Mouse (Mus musculus) liver, embryonic 11.5 days (tissue): ENCODE results near the gene Ralgapa2. TPM values are rescaled to one million over a fixed set of nuclear protein-coding genes. Genes with fewer than 3 reads are reported as not detected.

Experiments used
- ATAC-seq: fragments of 200-750 bp; cut with Nextera tagmentation; replicated peaks from 2 replicates; pipeline ENCODE4 v1.8.0; 2017; ENCODE audit warnings: moderate number of reproducible peaks, mild to moderate bottlenecking, moderate TSS enrichment, moderate library complexity; ENCODE audit not compliant: low FRiP score
- DNase-seq: peaks from one replicate; pipeline ENCODE4 v3.0.0-alpha.2; 2017; ENCODE audit warnings: low spot score
- H3K27ac ChIP-seq: fragments of 300-500 bp; sonication (generic); 2 replicates; pipeline ENCODE4 v1.5.1; 2014; ENCODE audit warnings: mild to moderate bottlenecking, low read depth, low read length, control low read depth
- H3K27me3 ChIP-seq: fragments of 300-500 bp; sonication (generic); replicated peaks from 2 replicates; pipeline ENCODE4 v1.6.1; 2014; ENCODE audit warnings: low read length, mixed read lengths; ENCODE audit not compliant: control insufficient read depth, insufficient read depth
- H3K36me3 ChIP-seq: fragments of 300-500 bp; sonication (generic); 2 replicates; pipeline ENCODE4 v1.6.1; 2014; ENCODE audit warnings: mild to moderate bottlenecking, low read length, moderate library complexity, mixed read lengths; ENCODE audit not compliant: control insufficient read depth, insufficient read depth
- H3K4me1 ChIP-seq: fragments of 300-500 bp; sonication (generic); replicated peaks from 2 replicates; pipeline ENCODE4 v1.6.1; 2014; ENCODE audit warnings: low read length, mixed read lengths; ENCODE audit not compliant: control insufficient read depth, insufficient read depth
- H3K4me2 ChIP-seq: fragments of 300-500 bp; sonication (generic); 2 replicates; pipeline ENCODE4 v1.6.1; 2014; ENCODE audit warnings: mild to moderate bottlenecking, control low read depth, moderate library complexity
- H3K4me3 ChIP-seq: fragments of 300-500 bp; sonication (generic); 2 replicates; pipeline ENCODE4 v1.5.1; 2014; ENCODE audit warnings: low read depth, low read length, control low read depth
- H3K9ac ChIP-seq: fragments of 300-500 bp; sonication (generic); 2 replicates; pipeline ENCODE4 v1.6.1; 2014; ENCODE audit warnings: low read depth, low read length, control low read depth
- H3K9me3 ChIP-seq: fragments of 300-500 bp; sonication (generic); 2 replicates; pipeline ENCODE4 v1.6.1; 2016; ENCODE audit warnings: low read length, inconsistent platforms, mixed read lengths; ENCODE audit not compliant: control insufficient read depth
- WGBS: fragments of 180-500 bp; shearing (Covaris S2); extraction: QIAGEN DNeasy Blood & Tissue Kit; methylation state at CpG from one replicate; pipeline ENCODE4 v1.1.7; 2014; 5-methylcytosine and 5-hydroxymethylcytosine counted together
- polyA plus RNA-seq: library from polyadenylated mRNA; unstranded; fragments of >200 nt; fragmentation: Nextera tagmentation; extraction: Ambion mirVana; gene quantifications from 2 replicates; pipeline ENCODE4 v1.2.1, GENCODE M21; 2014

Ralgapa2 gene
- polyA plus RNA-seq, 1 experiment from 2014 or later: 13.0 TPM

GRCm38 (mm10) chr2:146350230-146350629 lies 161.9 kb downstream of the Ralgapa2 start:
- 82% methylated on average over 5 of the region's 5 CpGs for WGBS
- Histone ChIP-seq H3K9ac (no peak overlapping the region), H3K27me3 (no peaks in the 10 kb centered on the region), H3K4me1 (no peaks in the 10 kb centered on the region), H3K9me3 (no peaks in the 10 kb centered on the region), H3K36me3 (no peaks in the 10 kb centered on the region), H3K27ac (no peak overlapping the region), H3K4me2 (no peak overlapping the region), H3K4me3 (no peak overlapping the region)
- no peak for DNase-seq
- ATAC-seq: no peak

GRCm38 (mm10) chr2:146347942-146348341 lies 164.2 kb downstream of the Ralgapa2 start:
- no peaks in the 10 kb centered on the region for H3K9me3 ChIP-seq
- no peaks in the 10 kb centered on the region for H3K4me1 ChIP-seq
- DNase-seq (no peak), ATAC-seq (no peak)
- no peak overlapping the region for H3K27ac ChIP-seq
- no peak overlapping the region for H3K4me2 ChIP-seq
- WGBS: 86% methylated on average over 2 of the region's 2 CpGs
- H3K4me3 ChIP-seq: no peak overlapping the region
- H3K27me3 ChIP-seq: no peaks in the 10 kb centered on the region
- H3K36me3 ChIP-seq: no peaks in the 10 kb centered on the region
- no peak overlapping the region for H3K9ac ChIP-seq

- Histone ChIP-seq H3K4me3 (no peak overlapping the region), H3K4me1 (no peaks in the 10 kb centered on the region), H3K9ac (no peak overlapping the region), H3K36me3 (peaks cover 2% of the 10 kb centered on the region; the same call in 1 of the 2 replicates), H3K9me3 (no peaks in the 10 kb centered on the region), H3K4me2 (no peak overlapping the region), H3K27ac (no peak overlapping the region), H3K27me3 (no peaks in the 10 kb centered on the region)
- no peak for DNase-seq
- WGBS: 88% methylated on average over 4 of the region's 4 CpGs
- no peak for ATAC-seq
Measured at GRCm38 (mm10) chr2:146340090-146340489, 172.1 kb downstream of the Ralgapa2 start.

- Histone ChIP-seq H3K36me3 (peaks cover 2% of the 10 kb centered on the region; the same call in 1 of the 2 replicates), H3K9ac (no peak overlapping the region), H3K9me3 (no peaks in the 10 kb centered on the region), H3K4me3 (no peak overlapping the region), H3K27ac (no peak overlapping the region), H3K4me2 (no peak overlapping the region), H3K27me3 (no peaks in the 10 kb centered on the region), H3K4me1 (no peaks in the 10 kb centered on the region)
- ATAC-seq (no peak), DNase-seq (no peak)
- WGBS: 70% methylated on average over 1 of the region's 1 CpGs
Measured at GRCm38 (mm10) chr2:146337540-146337939, 174.6 kb downstream of the Ralgapa2 start.

- no peak overlapping the region for H3K4me3 ChIP-seq
- DNase-seq (no peak), ATAC-seq (no peak)
- H3K27ac ChIP-seq: no peak overlapping the region
- H3K9me3 ChIP-seq: no peaks in the 10 kb centered on the region
- H3K4me1 ChIP-seq: no peaks in the 10 kb centered on the region
- no peaks in the 10 kb centered on the region for H3K27me3 ChIP-seq
- H3K9ac ChIP-seq: no peak overlapping the region
- no peak overlapping the region for H3K4me2 ChIP-seq
- H3K36me3 ChIP-seq: no peaks in the 10 kb centered on the region
- 72% methylated on average over 5 of the region's 5 CpGs for WGBS
Measured at GRCm38 (mm10) chr2:146331894-146332476, 180.2 kb downstream of the Ralgapa2 start.

GRCm38 (mm10) chr2:146330772-146331281 lies 181.3 kb downstream of the Ralgapa2 start:
- Histone ChIP-seq H3K4me3 (no peak overlapping the region), H3K9ac (no peak overlapping the region), H3K4me1 (no peaks in the 10 kb centered on the region), H3K27ac (no peak overlapping the region), H3K9me3 (no peaks in the 10 kb centered on the region), H3K4me2 (no peak overlapping the region), H3K27me3 (no peaks in the 10 kb centered on the region), H3K36me3 (no peaks in the 10 kb centered on the region)
- no peak for DNase-seq
- WGBS: 62% methylated on average over 8 of the region's 8 CpGs
- no peak for ATAC-seq

GRCm38 (mm10) chr2:146330101-146330500 lies 182.0 kb downstream of the Ralgapa2 start:
- Histone ChIP-seq H3K27me3 (no peaks in the 10 kb centered on the region), H3K36me3 (no peaks in the 10 kb centered on the region), H3K4me1 (no peaks in the 10 kb centered on the region), H3K9me3 (no peaks in the 10 kb centered on the region), H3K27ac (no peak overlapping the region), H3K4me2 (no peak overlapping the region), H3K9ac (no peak overlapping the region), H3K4me3 (no peak overlapping the region)
- ATAC-seq: no peak
- 87% methylated on average over 1 of the region's 1 CpGs for WGBS
- no peak for DNase-seq

- WGBS: 94% methylated on average over 1 of the region's 1 CpGs
- H3K4me1 ChIP-seq: no peaks in the 10 kb centered on the region
- DNase-seq (no peak), ATAC-seq (no peak)
- H3K27ac ChIP-seq: no peak overlapping the region
- H3K9me3 ChIP-seq: no peaks in the 10 kb centered on the region
- H3K36me3 ChIP-seq: no peaks in the 10 kb centered on the region
- no peak overlapping the region for H3K4me3 ChIP-seq
- no peaks in the 10 kb centered on the region for H3K27me3 ChIP-seq
- no peak overlapping the region for H3K9ac ChIP-seq
- H3K4me2 ChIP-seq: no peak overlapping the region
Measured at GRCm38 (mm10) chr2:146326654-146327053, 185.5 kb downstream of the Ralgapa2 start.
